Mouse (Mus musculus) midbrain, embryonic 11.5 days (tissue): ENCODE data around the gene Tnk2. TPM values are rescaled to one million over a fixed set of nuclear protein-coding genes. Genes with fewer than 3 reads are reported as not detected.
A peak's percentile ranks its signal among the peaks of the same experiment; 100 is the strongest.

ENCODE experiments used
- ATAC-seq: fragments of 200-750 bp; cut with Nextera tagmentation; 2 replicates; pipeline ENCODE4 v1.8.0; 2017; ENCODE audit warnings: moderate TSS enrichment, moderate library complexity; ENCODE audit not compliant: low FRiP score
- DNase-seq: peaks from one replicate; pipeline ENCODE4 v3.0.0; 2015; ENCODE audit warnings: low spot score; ENCODE audit errors: missing footprints
- H3K27ac ChIP-seq: fragments of 300-500 bp; sonication (generic); 2 replicates; pipeline ENCODE4 v1.5.1; 2014; ENCODE audit warnings: low read depth, low read length
- H3K27me3 ChIP-seq: fragments of 300-500 bp; sonication (generic); 2 replicates; pipeline ENCODE4 v1.6.1; 2014; ENCODE audit warnings: mild to moderate bottlenecking, low read length, moderate library complexity, mixed read lengths; ENCODE audit not compliant: control insufficient read depth, insufficient read depth
- H3K36me3 ChIP-seq: fragments of 300-500 bp; sonication (generic); 2 replicates; pipeline ENCODE4 v1.6.1; 2014; ENCODE audit warnings: mild to moderate bottlenecking, low read length, moderate library complexity, mixed read lengths; ENCODE audit not compliant: control insufficient read depth, insufficient read depth
- H3K4me1 ChIP-seq: fragments of 300-500 bp; sonication (generic); 2 replicates; pipeline ENCODE4 v1.6.1; 2014; ENCODE audit warnings: low read length; ENCODE audit not compliant: control insufficient read depth, insufficient read depth
- H3K4me2 ChIP-seq: fragments of 300-500 bp; sonication (generic); 2 replicates; pipeline ENCODE4 v1.6.1; 2014; ENCODE audit warnings: mild to moderate bottlenecking, moderate library complexity
- H3K4me3 ChIP-seq: fragments of 300-500 bp; sonication (generic); 2 replicates; pipeline ENCODE4 v1.5.1; 2014; ENCODE audit warnings: low read depth, low read length
- H3K9ac ChIP-seq: fragments of 300-500 bp; sonication (generic); 2 replicates; pipeline ENCODE4 v1.6.1; 2014; ENCODE audit warnings: low read length
- H3K9me3 ChIP-seq: fragments of 300-500 bp; sonication (generic); 2 replicates; pipeline ENCODE4 v1.6.1; 2016; ENCODE audit warnings: low read length; ENCODE audit not compliant: control insufficient read depth
- WGBS: fragments of 180-500 bp; shearing (Covaris S2); extraction: QIAGEN DNeasy Blood & Tissue Kit; methylation state at CpG from one replicate; pipeline ENCODE4 v1.1.7; 2014; 5-methylcytosine and 5-hydroxymethylcytosine counted together
- polyA plus RNA-seq: library from polyadenylated mRNA; unstranded; fragments of >200 nt; fragmentation: Nextera tagmentation; extraction: Ambion mirVana; gene quantifications from 2 replicates; pipeline ENCODE4 v1.2.1, GENCODE M21; 2014

Tnk2 gene
- polyA plus RNA-seq, 1 experiment from 2014 or later: 6.6 TPM

GRCm38 (mm10) chr16:32650974-32651618, 7.4 kb downstream of the Tnk2 start:
- ATAC-seq: no peak
- no peak overlapping the region for H3K27ac ChIP-seq
- 90% methylated on average over 5 of the region's 5 CpGs for WGBS

GRCm38 (mm10) chr16:32654071-32654733, 10.5 kb downstream of the Tnk2 start:
- Histone ChIP-seq H3K9me3 (no peaks in the 10 kb centered on the region), H3K27me3 (no peaks in the 10 kb centered on the region), H3K9ac (no peak overlapping the region), H3K4me3 (no peak overlapping the region), H3K4me2 (no peak overlapping the region), H3K36me3 (no peaks in the 10 kb centered on the region), H3K4me1 (peaks cover 7% of the 10 kb centered on the region), H3K27ac (no peak overlapping the region)
- DNase-seq: no peak
- 79% methylated on average over 6 of the region's 6 CpGs for WGBS
- ATAC-seq: no peak

More at GRCm38 (mm10) chr16:32650974-32651618, 7.4 kb downstream of the Tnk2 start:
- no peak overlapping the region for H3K4me2 ChIP-seq
- H3K36me3 ChIP-seq: no peaks in the 10 kb centered on the region
- no peak overlapping the region for H3K4me3 ChIP-seq
- peaks cover 1% of the 10 kb centered on the region; the same call in 1 of the 2 replicates for H3K4me1 ChIP-seq
- DNase-seq: no peak
- H3K27me3 ChIP-seq: no peaks in the 10 kb centered on the region
- H3K9ac ChIP-seq: no peak overlapping the region
- H3K9me3 ChIP-seq: no peaks in the 10 kb centered on the region

- no peak overlapping the region for H3K27ac ChIP-seq
- WGBS: 90% methylated on average over 4 of the region's 4 CpGs
- no peaks in the 10 kb centered on the region for H3K36me3 ChIP-seq
- ATAC-seq: no peak
- H3K4me3 ChIP-seq: no peak overlapping the region
- H3K4me2 ChIP-seq: no peak overlapping the region
- no peak overlapping the region for H3K9ac ChIP-seq
- no peak for DNase-seq
- no peaks in the 10 kb centered on the region for H3K27me3 ChIP-seq
- H3K4me1 ChIP-seq: peaks cover 19% of the 10 kb centered on the region
- H3K9me3 ChIP-seq: no peaks in the 10 kb centered on the region
These were observed 11.9 kb downstream of the Tnk2 start for GRCm38 (mm10) chr16:32655534-32655933.

- H3K9ac ChIP-seq: no peak overlapping the region
- H3K4me2 ChIP-seq: no peak overlapping the region
- peaks cover 27% of the 10 kb centered on the region for H3K4me1 ChIP-seq
- no peaks in the 10 kb centered on the region for H3K36me3 ChIP-seq
- WGBS: 90% methylated on average over 8 of the region's 8 CpGs
- no peak overlapping the region for H3K27ac ChIP-seq
- ATAC-seq (no peak), DNase-seq (no peak)
- H3K9me3 ChIP-seq: no peaks in the 10 kb centered on the region
- H3K4me3 ChIP-seq: no peak overlapping the region
- H3K27me3 ChIP-seq: no peaks in the 10 kb centered on the region
These were observed 12.6 kb downstream of the Tnk2 start for GRCm38 (mm10) chr16:32656321-32656720.

- H3K9ac ChIP-seq: no peak overlapping the region
- no peak overlapping the region for H3K27ac ChIP-seq
- no peaks in the 10 kb centered on the region for H3K36me3 ChIP-seq
- H3K4me3 ChIP-seq: no peak overlapping the region
- DNase-seq (no peak), ATAC-seq (no peak)
- H3K4me2 ChIP-seq: no peak overlapping the region
- H3K27me3 ChIP-seq: no peaks in the 10 kb centered on the region
- H3K4me1 ChIP-seq: peaks cover 32% of the 10 kb centered on the region
- no peaks in the 10 kb centered on the region for H3K9me3 ChIP-seq
- 86% methylated on average over 8 of the region's 8 CpGs for WGBS
These were observed 13.1 kb downstream of the Tnk2 start for GRCm38 (mm10) chr16:32656794-32657193.

GRCm38 (mm10) chr16:32657498-32658250, 14.0 kb downstream of the Tnk2 start:
- H3K36me3 ChIP-seq: no peaks in the 10 kb centered on the region

GRCm38 (mm10) chr16:32658743-32659171, 15.1 kb downstream of the Tnk2 start:
- Histone ChIP-seq H3K27me3 (no peaks in the 10 kb centered on the region), H3K4me3 (peak overlapping the region; percentile 27), H3K9ac (peak overlapping the region; percentile 53), H3K27ac (no peak overlapping the region), H3K4me1 (peaks cover 39% of the 10 kb centered on the region), H3K4me2 (peak overlapping the region; percentile 53), H3K9me3 (no peaks in the 10 kb centered on the region), H3K36me3 (no peaks in the 10 kb centered on the region)
- DNase-seq (no peak), ATAC-seq (peak; percentile 24)
- WGBS: 1% methylated on average over 12 of the region's 21 CpGs

More at GRCm38 (mm10) chr16:32657498-32658250, 14.0 kb downstream of the Tnk2 start:
- H3K4me1 ChIP-seq: peaks cover 36% of the 10 kb centered on the region
- ATAC-seq (0 out of 2 replicates have a peak, but pooled peaks have one; percentile 1), DNase-seq (no peak)
- no peak overlapping the region for H3K4me2 ChIP-seq
- no peaks in the 10 kb centered on the region for H3K27me3 ChIP-seq
- WGBS: 89% methylated on average over 16 of the region's 16 CpGs
- H3K9ac ChIP-seq: no peak overlapping the region
- no peak overlapping the region for H3K4me3 ChIP-seq
- no peaks in the 10 kb centered on the region for H3K9me3 ChIP-seq
- no peak overlapping the region for H3K27ac ChIP-seq

- DNase-seq (peak; percentile 96), ATAC-seq (peak; percentile 31; the same call in 1 of the 2 replicates)
- Histone ChIP-seq H3K4me2 (peak overlapping the region; percentile 53), H3K27ac (no peak overlapping the region; the same call in 1 of the 2 replicates), H3K27me3 (no peaks in the 10 kb centered on the region), H3K4me1 (peaks cover 39% of the 10 kb centered on the region), H3K4me3 (peak overlapping the region; percentile 27; the same call in 1 of the 2 replicates), H3K36me3 (no peaks in the 10 kb centered on the region), H3K9ac (peak overlapping the region; percentile 53), H3K9me3 (no peaks in the 10 kb centered on the region)
- 5% methylated on average over 8 of the region's 8 CpGs for WGBS
These were observed 15.7 kb downstream of the Tnk2 start for GRCm38 (mm10) chr16:32659385-32659784.
